Mouse (Mus musculus) hindbrain, embryonic 14.5 days (tissue): Measurements from ENCODE around the gene Gpc6. TPM values are rescaled to one million over a fixed set of nuclear protein-coding genes. Genes with fewer than 3 reads are reported as not detected.

ENCODE experiments used
- ATAC-seq: fragments of 200-750 bp; cut with Nextera tagmentation; 2 replicates; pipeline ENCODE4 v1.8.0; 2017; ENCODE audit warnings: moderate number of reproducible peaks, mild to moderate bottlenecking, moderate TSS enrichment, moderate library complexity; ENCODE audit not compliant: low FRiP score
- DNase-seq: peaks from one replicate; pipeline ENCODE4 v3.0.0-alpha.2; 2015; ENCODE audit warnings: low spot score
- H3K27ac ChIP-seq: fragments of 300-500 bp; sonication (generic); 2 replicates; pipeline ENCODE4 v1.5.1; 2014; ENCODE audit warnings: mild to moderate bottlenecking, moderate library complexity
- H3K27me3 ChIP-seq: fragments of 300-500 bp; sonication (generic); 2 replicates; pipeline ENCODE4 v1.6.1; 2014; ENCODE audit warnings: mild to moderate bottlenecking, low read length, mixed read lengths; ENCODE audit not compliant: control insufficient read depth, insufficient read depth
- H3K36me3 ChIP-seq: fragments of 300-500 bp; sonication (generic); replicated peaks from 2 replicates; pipeline ENCODE4 v1.6.1; 2014; ENCODE audit not compliant: control insufficient read depth, insufficient read depth
- H3K4me1 ChIP-seq: fragments of 300-500 bp; sonication (generic); replicated peaks from 2 replicates; pipeline ENCODE4 v1.6.1; 2014; ENCODE audit warnings: antibody characterized with exemption, low read length, mixed read lengths; ENCODE audit not compliant: control insufficient read depth, insufficient read depth
- H3K4me2 ChIP-seq: fragments of 300-500 bp; sonication (generic); replicated peaks from 2 replicates; pipeline ENCODE4 v1.6.1; 2014; ENCODE audit warnings: mild to moderate bottlenecking, moderate library complexity
- H3K4me3 ChIP-seq: fragments of 300-500 bp; sonication (generic); replicated peaks from 2 replicates; pipeline ENCODE4 v1.5.1; 2014; ENCODE audit warnings: mild to moderate bottlenecking, low read length
- H3K9ac ChIP-seq: fragments of 300-500 bp; sonication (generic); 2 replicates; pipeline ENCODE4 v1.6.1; 2014
- H3K9me3 ChIP-seq: fragments of 300-500 bp; sonication (generic); 2 replicates; pipeline ENCODE4 v1.6.1; 2016; ENCODE audit warnings: low read length; ENCODE audit not compliant: control insufficient read depth
- WGBS: fragments of 180-500 bp; shearing (Covaris S2); extraction: QIAGEN DNeasy Blood & Tissue Kit; methylation state at CpG from one replicate; pipeline ENCODE4 v1.1.7; 2014; 5-methylcytosine and 5-hydroxymethylcytosine counted together
- polyA plus RNA-seq: library from polyadenylated mRNA; unstranded; fragments of >200 nt; fragmentation: Nextera tagmentation; extraction: Ambion mirVana; gene quantifications from 2 replicates; pipeline ENCODE4 v1.2.1, GENCODE M21; 2014

The Gpc6 gene
- polyA plus RNA-seq, 1 experiment from 2014 or later, result 18.6 TPM

DNA sequence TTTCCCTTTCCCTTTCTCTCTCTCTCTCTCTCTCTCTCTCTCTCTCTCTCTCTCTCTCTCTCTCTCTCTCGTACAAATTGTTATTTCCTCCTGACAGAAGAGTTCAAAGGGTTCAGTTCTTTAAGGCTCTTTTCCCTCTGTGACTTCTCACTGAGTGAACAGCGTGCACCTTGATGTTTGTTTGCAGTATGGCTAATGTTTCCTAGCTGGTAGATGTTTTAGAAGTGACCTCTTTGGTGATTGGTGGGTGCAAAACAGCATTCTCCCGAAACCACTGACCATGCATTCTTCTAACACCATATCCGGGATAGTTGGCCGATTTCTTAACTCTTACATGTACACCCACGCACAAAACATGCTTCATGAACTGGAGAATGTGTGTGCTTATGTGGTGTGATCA is 20.9 kb downstream of the Gpc6 start:
- ATAC-seq (no peak), DNase-seq (no peak)
- Histone ChIP-seq H3K4me1 (no peaks in the 10 kb centered on the region), H3K4me2 (no peak overlapping the region), H3K9me3 (peaks cover 10% of the 10 kb centered on the region), H3K36me3 (no peaks in the 10 kb centered on the region), H3K27ac (no peak overlapping the region), H3K27me3 (no peaks in the 10 kb centered on the region), H3K4me3 (no peak overlapping the region), H3K9ac (no peak overlapping the region)
- 88% methylated on average over 6 of the region's 6 CpGs for WGBS

DNA sequence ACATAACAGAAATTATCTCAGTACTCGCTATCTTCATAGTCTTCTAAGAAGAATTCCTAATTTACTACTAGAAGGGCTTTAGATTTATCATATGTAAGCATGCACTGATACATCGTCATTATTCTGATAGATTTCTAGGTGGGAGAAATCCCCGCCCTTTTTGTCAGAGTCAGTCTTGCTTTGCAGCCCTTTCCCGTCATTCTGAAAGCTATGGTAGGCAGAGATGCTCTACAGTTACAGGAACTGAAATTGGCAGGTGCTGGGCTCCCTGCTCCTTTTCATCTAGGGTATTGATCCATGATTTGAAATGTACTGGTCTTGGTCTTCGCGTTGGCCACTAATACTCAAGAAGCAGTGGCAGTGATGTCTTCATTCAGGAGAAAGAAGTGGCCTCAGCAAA is 22.3 kb downstream of the Gpc6 start:
- Histone ChIP-seq H3K27me3 (no peaks in the 10 kb centered on the region), H3K4me1 (no peaks in the 10 kb centered on the region), H3K4me2 (no peak overlapping the region), H3K9me3 (peaks cover 13% of the 10 kb centered on the region), H3K4me3 (no peak overlapping the region), H3K36me3 (no peaks in the 10 kb centered on the region), H3K27ac (no peak overlapping the region), H3K9ac (no peak overlapping the region)
- WGBS, result 95% methylated on average over 6 of the region's 6 CpGs
- no peak for DNase-seq
- ATAC-seq, result no peak

DNA sequence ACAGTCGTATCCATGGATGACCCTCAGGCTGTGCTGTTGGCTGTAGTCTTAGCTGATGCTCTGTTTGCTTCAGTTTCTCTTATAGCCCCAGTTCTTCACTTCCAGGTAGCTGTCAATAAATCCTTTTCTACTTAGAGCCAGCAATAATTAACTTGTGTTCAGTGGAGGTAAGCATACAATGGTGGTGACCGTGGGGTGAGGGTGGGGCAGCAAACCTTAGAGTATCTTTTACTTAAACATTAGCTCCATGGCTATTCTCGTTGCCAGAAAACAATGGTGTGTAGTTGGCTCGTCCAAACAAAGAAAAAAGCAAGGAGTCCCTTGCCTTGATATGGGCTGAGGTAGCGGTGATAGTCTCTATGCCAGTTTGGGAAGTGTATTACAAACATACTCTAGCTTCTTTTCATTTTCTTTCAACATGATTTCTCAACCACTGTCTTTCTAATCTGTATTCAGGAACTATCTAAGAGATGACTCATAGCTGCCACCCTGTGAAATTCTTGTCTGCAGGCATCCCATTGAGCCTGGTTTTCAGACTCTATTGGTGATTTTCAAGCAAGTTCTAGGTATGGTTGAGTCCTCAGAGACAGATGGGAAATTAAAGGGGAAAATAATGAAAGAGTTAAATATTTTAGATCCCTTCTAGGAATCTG is 22.9 kb downstream of the Gpc6 start:
- no peak overlapping the region for H3K27ac ChIP-seq
- no peaks in the 10 kb centered on the region for H3K36me3 ChIP-seq
- no peaks in the 10 kb centered on the region for H3K27me3 ChIP-seq
- ATAC-seq (no peak), DNase-seq (no peak)
- peaks cover 14% of the 10 kb centered on the region for H3K9me3 ChIP-seq
- no peaks in the 10 kb centered on the region for H3K4me1 ChIP-seq
- 90% methylated on average over 5 of the region's 5 CpGs for WGBS
- no peak overlapping the region for H3K4me2 ChIP-seq
- no peak overlapping the region for H3K9ac ChIP-seq
- no peak overlapping the region for H3K4me3 ChIP-seq

DNA sequence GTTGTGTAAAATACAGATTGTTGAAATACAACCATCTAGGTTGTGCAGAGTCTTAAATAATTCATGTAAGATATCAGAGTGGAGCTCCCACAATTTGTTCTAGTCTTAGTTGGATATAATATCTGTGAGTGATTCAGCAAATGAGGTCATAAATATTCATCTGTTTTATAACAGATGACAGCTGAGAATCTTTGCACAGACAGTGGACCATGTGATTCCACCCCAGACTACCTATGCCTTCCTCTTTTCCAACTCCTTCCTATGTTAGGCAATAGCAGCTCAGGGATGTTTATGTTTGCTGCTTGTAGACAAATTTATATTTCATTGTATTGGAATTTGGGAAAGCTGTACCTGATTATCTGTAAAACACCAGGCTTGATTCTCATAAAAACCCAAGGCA is 32.0 kb downstream of the Gpc6 start:
- Histone ChIP-seq H3K9me3 (peaks cover 4% of the 10 kb centered on the region; the same call in 1 of the 2 replicates), H3K9ac (no peak overlapping the region), H3K27me3 (no peaks in the 10 kb centered on the region), H3K4me2 (no peak overlapping the region), H3K27ac (no peak overlapping the region), H3K36me3 (no peaks in the 10 kb centered on the region), H3K4me1 (no peaks in the 10 kb centered on the region), H3K4me3 (no peak overlapping the region)
- ATAC-seq (no peak), DNase-seq (no peak)

DNA sequence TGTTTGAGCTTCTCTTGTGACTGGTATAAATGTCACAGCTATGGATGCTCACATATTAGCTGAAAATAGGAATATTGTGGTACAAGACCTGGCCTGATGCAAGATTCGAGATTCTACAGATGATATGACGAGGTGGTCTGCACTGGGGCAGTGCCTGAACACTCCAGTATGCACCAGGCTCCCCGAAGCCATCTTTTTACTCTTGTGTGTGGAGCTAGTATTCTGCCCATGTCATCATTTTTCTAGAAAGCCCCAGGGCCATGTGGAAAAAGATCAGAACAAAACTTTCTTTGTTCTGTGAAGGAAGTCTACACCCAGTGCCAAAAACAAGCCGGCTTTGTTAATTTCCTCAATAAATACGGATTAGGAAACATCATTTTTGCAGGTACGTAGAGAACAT is 39.7 kb downstream of the Gpc6 start:
- H3K9ac ChIP-seq, result no peak overlapping the region
- H3K36me3 ChIP-seq, result no peaks in the 10 kb centered on the region
- WGBS, result 84% methylated on average over 6 of the region's 6 CpGs
- H3K4me3 ChIP-seq, result no peak overlapping the region
- DNase-seq (no peak), ATAC-seq (no peak)
- H3K9me3 ChIP-seq, result no peaks in the 10 kb centered on the region
- no peak overlapping the region for H3K27ac ChIP-seq
- H3K27me3 ChIP-seq, result no peaks in the 10 kb centered on the region
- H3K4me2 ChIP-seq, result no peak overlapping the region
- H3K4me1 ChIP-seq, result 0 out of 2 replicates have a peak, but pooled peaks cover 3% of the 10 kb centered on the region

DNA sequence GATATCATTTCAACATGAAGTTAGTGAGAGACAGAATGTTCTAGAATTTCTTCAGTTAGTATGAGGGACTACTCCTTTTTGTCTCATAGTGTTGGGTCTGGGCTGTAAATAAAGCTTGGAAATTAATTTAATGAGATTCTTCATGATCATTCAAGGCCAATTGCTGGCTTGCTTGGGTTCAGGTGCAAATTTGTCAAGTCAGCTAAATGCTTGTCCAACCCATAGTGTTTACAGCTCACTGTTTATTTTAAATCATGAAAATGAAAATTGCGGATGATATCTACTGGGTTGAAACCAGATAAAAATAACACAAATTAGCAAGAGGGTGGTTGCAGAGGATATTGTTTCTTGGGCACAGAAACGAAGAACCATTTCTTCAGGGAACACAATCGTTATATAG is 49.6 kb downstream of the Gpc6 start:
- no peaks in the 10 kb centered on the region for H3K9me3 ChIP-seq
- no peaks in the 10 kb centered on the region; the same call in 1 of the 2 replicates for H3K4me1 ChIP-seq
- H3K4me3 ChIP-seq, result no peak overlapping the region
- no peak overlapping the region for H3K9ac ChIP-seq
- no peaks in the 10 kb centered on the region for H3K36me3 ChIP-seq
- WGBS, result 91% methylated on average over 3 of the region's 3 CpGs
- no peak for DNase-seq
- H3K4me2 ChIP-seq, result no peak overlapping the region
- no peaks in the 10 kb centered on the region for H3K27me3 ChIP-seq
- no peak overlapping the region for H3K27ac ChIP-seq
- ATAC-seq, result no peak

DNA sequence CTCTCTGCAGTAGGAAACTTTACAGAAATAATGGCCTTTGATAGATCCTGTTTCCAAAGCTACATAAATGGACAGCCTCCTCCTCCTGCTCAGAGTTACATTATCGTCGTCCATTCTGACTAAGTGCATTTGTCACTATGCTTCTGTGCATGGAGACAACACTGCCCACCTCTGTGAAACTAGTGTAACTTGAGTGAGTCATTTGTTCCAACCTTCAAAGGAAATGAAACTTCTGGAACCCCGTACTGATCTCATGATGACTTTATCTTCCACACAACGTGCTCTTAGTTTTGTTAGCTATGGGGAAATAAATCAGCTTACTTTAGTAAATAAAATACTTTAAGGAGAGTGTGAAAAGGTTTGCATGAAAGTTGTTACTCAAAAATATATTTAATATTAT is 50.1 kb downstream of the Gpc6 start:
- ATAC-seq (no peak), DNase-seq (no peak)
- H3K4me3 ChIP-seq, result no peak overlapping the region
- no peaks in the 10 kb centered on the region for H3K36me3 ChIP-seq
- H3K27ac ChIP-seq, result no peak overlapping the region
- no peaks in the 10 kb centered on the region; the same call in 1 of the 2 replicates for H3K4me1 ChIP-seq
- H3K27me3 ChIP-seq, result no peaks in the 10 kb centered on the region
- no peaks in the 10 kb centered on the region for H3K9me3 ChIP-seq
- H3K4me2 ChIP-seq, result no peak overlapping the region
- 81% methylated on average over 4 of the region's 4 CpGs for WGBS
- no peak overlapping the region for H3K9ac ChIP-seq

DNA sequence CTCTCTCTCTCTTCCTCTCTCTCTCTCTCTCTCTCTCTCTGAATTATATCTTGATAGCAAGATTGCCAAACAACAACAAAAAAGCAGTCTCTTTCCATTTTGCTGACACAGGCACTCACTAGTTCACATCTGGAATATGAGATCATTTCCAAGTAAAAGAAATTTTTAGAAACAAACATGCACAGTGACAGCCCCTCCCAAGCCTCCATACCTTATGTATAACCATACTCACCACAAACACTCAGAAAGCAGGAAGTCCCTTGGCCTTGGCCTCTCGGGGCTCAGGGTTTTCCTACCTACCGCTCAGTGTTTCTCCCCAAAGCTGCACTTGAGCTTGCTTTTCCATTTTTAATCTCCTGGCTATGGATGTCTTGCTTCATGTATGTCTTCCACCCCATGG is 52.1 kb downstream of the Gpc6 start:
- Histone ChIP-seq H3K4me1 (no peaks in the 10 kb centered on the region; the same call in 1 of the 2 replicates), H3K27ac (no peak overlapping the region), H3K9ac (no peak overlapping the region), H3K4me2 (no peak overlapping the region), H3K36me3 (no peaks in the 10 kb centered on the region), H3K9me3 (no peaks in the 10 kb centered on the region), H3K27me3 (no peaks in the 10 kb centered on the region), H3K4me3 (no peak overlapping the region)
- 97% methylated on average over 2 of the region's 2 CpGs for WGBS
- DNase-seq, result no peak
- no peak for ATAC-seq

DNA sequence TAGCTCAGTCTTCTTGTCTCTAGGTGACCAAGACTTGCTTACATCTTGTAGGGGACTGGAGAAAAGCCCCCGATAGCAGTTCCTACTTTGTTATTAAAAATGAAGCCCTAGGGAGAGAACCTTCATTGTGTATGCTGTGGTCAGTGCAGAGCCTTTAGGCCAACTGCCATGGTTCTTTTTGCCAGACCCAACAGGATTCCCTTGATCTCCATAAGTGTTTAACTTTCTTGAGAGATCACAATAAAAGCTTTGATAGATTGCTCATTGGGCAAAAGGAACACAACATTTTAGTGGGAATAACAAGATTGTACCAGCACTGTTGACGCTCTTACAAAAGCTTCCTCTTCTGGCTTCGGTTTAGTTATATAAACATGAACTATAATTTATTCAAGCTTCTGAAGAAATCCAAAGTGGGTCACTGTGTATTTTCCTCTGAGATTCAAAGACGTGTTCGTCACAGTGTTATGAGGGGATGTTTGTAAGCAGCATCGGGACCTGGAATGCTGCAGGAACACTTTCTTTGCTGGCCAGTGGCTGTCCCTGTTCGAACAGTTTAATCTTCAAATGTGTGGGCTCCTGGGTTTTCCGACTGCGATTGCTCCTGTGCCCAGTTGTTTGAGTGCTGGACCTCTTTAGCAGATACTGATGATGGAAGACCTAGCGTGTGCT is 54.7 kb downstream of the Gpc6 start:
- ATAC-seq, result no peak
- no peak overlapping the region for H3K9ac ChIP-seq
- no peaks in the 10 kb centered on the region for H3K36me3 ChIP-seq
- H3K27me3 ChIP-seq, result no peaks in the 10 kb centered on the region
- no peak overlapping the region for H3K4me3 ChIP-seq
- H3K9me3 ChIP-seq, result no peaks in the 10 kb centered on the region
- DNase-seq, result no peak
- no peaks in the 10 kb centered on the region; the same call in 1 of the 2 replicates for H3K4me1 ChIP-seq
- no peak overlapping the region for H3K27ac ChIP-seq
- 86% methylated on average over 10 of the region's 10 CpGs for WGBS
- H3K4me2 ChIP-seq, result no peak overlapping the region
